Mouse (Mus musculus) liver, embryonic 14.5 days (tissue): ENCODE results near the gene Erv3. TPM values are rescaled to one million over a fixed set of nuclear protein-coding genes. Genes with fewer than 3 reads are reported as not detected.

ENCODE experiments used
- ATAC-seq: fragments of 200-750 bp; cut with Nextera tagmentation; 2 replicates; pipeline ENCODE4 v1.8.0; 2017; ENCODE audit warnings: moderate number of reproducible peaks, mild to moderate bottlenecking, moderate library complexity; ENCODE audit not compliant: insufficient read depth
- DNase-seq, 3 experiments: peaks; one replicate each; pipeline ENCODE4 v3.0.0-alpha.2; 2012 to 2013; ENCODE audit warnings: low read depth in 3 of 3, low spot score in 3 of 3
- H3K27ac ChIP-seq: fragments of 300-500 bp; sonication (generic); 2 replicates; pipeline ENCODE4 v1.5.1; 2014; ENCODE audit warnings: moderate library complexity, mild to moderate bottlenecking, control low read depth, inconsistent platforms
- H3K27me3 ChIP-seq: fragments of 300-500 bp; sonication (generic); 2 replicates; pipeline ENCODE4 v1.6.1; 2014; ENCODE audit warnings: mild to moderate bottlenecking, low read length, moderate library complexity; ENCODE audit not compliant: control insufficient read depth, insufficient read depth
- H3K36me3 ChIP-seq: fragments of 300-500 bp; sonication (generic); replicated peaks from 2 replicates; pipeline ENCODE4 v1.6.1; 2014; ENCODE audit warnings: low read depth; ENCODE audit not compliant: control insufficient read depth, insufficient read depth
- H3K4me1 ChIP-seq, 2 experiments: fragments of 200-500 bp in 1 of 2; fragments of 300-500 bp in 1 of 2; sonication (generic) in 1 of 2; replicated peaks; 2 replicates each; pipeline ENCODE4 v1.6.1; 2012 to 2014; ENCODE audit warnings: antibody characterized with exemption in 1 of 2, inconsistent platforms in 1 of 2, low read length in 1 of 2; ENCODE audit not compliant: control insufficient read depth in 2 of 2, insufficient read depth in 2 of 2
- H3K4me2 ChIP-seq: fragments of 300-500 bp; sonication (generic); 2 replicates; pipeline ENCODE4 v1.6.1; 2014; ENCODE audit warnings: low read depth, mild to moderate bottlenecking, control low read depth, moderate library complexity
- H3K4me3 ChIP-seq, 2 experiments: fragments of 200-500 bp in 1 of 2; fragments of 300-500 bp in 1 of 2; sonication (generic) in 1 of 2; 2 replicates each; pipeline ENCODE4 v1.5.1; 2012 to 2014; ENCODE audit warnings: low read depth in 2 of 2, low read length in 2 of 2, mild to moderate bottlenecking in 2 of 2, control low read depth in 1 of 2, inconsistent platforms in 1 of 2, moderate library complexity in 1 of 2; ENCODE audit not compliant: insufficient read depth in 1 of 2
- H3K9ac ChIP-seq: fragments of 300-500 bp; sonication (generic); replicated peaks from 2 replicates; pipeline ENCODE4 v1.6.1; 2014; ENCODE audit warnings: mild to moderate bottlenecking, control low read depth, moderate library complexity
- H3K9me3 ChIP-seq: fragments of 300-500 bp; sonication (generic); 2 replicates; pipeline ENCODE4 v1.6.1; 2016; ENCODE audit warnings: low read length, mixed read lengths; ENCODE audit not compliant: control insufficient read depth
- CTCF ChIP-seq: IDR thresholded peaks from 2 replicates; pipeline ENCODE4 v1.5.1; 2016; ENCODE audit warnings: antibody characterized with exemption, low read depth, control low read depth
- EP300 ChIP-seq: IDR thresholded peaks from 2 replicates; pipeline ENCODE4 v1.6.1; 2016; ENCODE audit warnings: antibody characterized with exemption, low read depth
- WGBS: fragments of 180-500 bp; shearing (Covaris S2); extraction: QIAGEN DNeasy Blood & Tissue Kit; methylation state at CpG from one replicate; pipeline ENCODE4 v1.1.7; 2014; ENCODE audit not compliant: insufficient replicate concordance; 5-methylcytosine and 5-hydroxymethylcytosine counted together
- polyA plus RNA-seq, 2 experiments: library from polyadenylated mRNA; depleted of rRNA in 1 of 2; stranded (reverse) in 1 of 2; unstranded in 1 of 2; fragments of >200 nt; fragmentation: Nextera tagmentation in 1 of 2; extraction: Ambion mirVana in 1 of 2; gene quantifications; 2 replicates each; pipeline versions ENCODE4 v1.2.1 to v1.2.3; 2012 to 2014

Erv3 gene
- polyA plus RNA-seq, 2 experiments = 0.01 TPM; not detected in 1

GRCm38 (mm10) chr2:131857838-131858237 lies 1.7 kb downstream of the Erv3 start:
- Histone ChIP-seq H3K4me1 (peaks cover 11 to 17% of the 10 kb centered on the region in 2 experiments), H3K36me3 (no peaks in the 10 kb centered on the region), H3K27ac (no peak overlapping the region), H3K9me3 (no peaks in the 10 kb centered on the region), H3K4me3 (no peak overlapping the region), H3K27me3 (no peaks in the 10 kb centered on the region), H3K9ac (no peak overlapping the region), H3K4me2 (no peak overlapping the region)
- DNase-seq = no peak
- ATAC-seq = no peak
- TF ChIP-seq CTCF = no peak
- TF ChIP-seq EP300 = no peak

DNA sequence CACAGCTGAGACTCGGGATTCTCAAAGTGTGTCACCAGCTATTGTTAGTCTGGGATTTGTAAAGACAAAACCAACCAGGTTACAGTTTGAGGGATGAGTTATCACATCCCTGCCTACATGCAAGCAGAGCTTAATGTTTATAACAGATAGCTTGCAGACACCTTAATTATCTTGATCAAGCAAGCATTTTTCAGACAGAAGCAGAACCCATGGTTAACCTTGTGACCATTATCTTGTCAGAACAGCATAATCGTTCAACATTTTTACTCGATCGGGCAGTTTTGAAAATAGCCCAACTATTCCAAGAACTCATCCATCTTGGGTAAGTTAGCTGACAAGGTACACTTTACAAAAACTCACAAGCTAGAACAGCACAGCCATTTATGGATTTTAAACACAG lies 5.8 kb downstream of the Erv3 start:
- Histone ChIP-seq H3K4me2 (0 out of 2 replicates have a peak overlapping the region, but pooled peaks have one; percentile 13), H3K27ac (no peak overlapping the region)
- WGBS = 16% methylated on average over 4 of the region's 4 CpGs

GRCm38 (mm10) chr2:131851333-131852092 lies 8.0 kb downstream of the Erv3 start:
- H3K4me2 ChIP-seq = no peak overlapping the region
- no peaks in the 10 kb centered on the region for H3K36me3 ChIP-seq
- H3K9ac ChIP-seq = no peak overlapping the region
- H3K27me3 ChIP-seq = no peaks in the 10 kb centered on the region
- ATAC-seq (no peak), DNase-seq (peak in 2 of 3 experiments; percentile 60 to 61)
- no peak for TF ChIP-seq CTCF
- no peak for TF ChIP-seq EP300
- H3K9me3 ChIP-seq = no peaks in the 10 kb centered on the region
- H3K27ac ChIP-seq = no peak overlapping the region
- WGBS = 65% methylated on average over 12 of the region's 12 CpGs
- H3K4me1 ChIP-seq = peaks cover 11 to 25% of the 10 kb centered on the region in 2 experiments
- no peak overlapping the region for H3K4me3 ChIP-seq

More for the DNA sequence above, 5.8 kb downstream of the Erv3 start:
- H3K4me3 ChIP-seq = no peak overlapping the region
- H3K4me1 ChIP-seq = peaks cover 11 to 17% of the 10 kb centered on the region in 2 experiments
- H3K9me3 ChIP-seq = no peaks in the 10 kb centered on the region
- H3K36me3 ChIP-seq = no peaks in the 10 kb centered on the region
- ATAC-seq = peak; percentile 85
- H3K27me3 ChIP-seq = no peaks in the 10 kb centered on the region
- DNase-seq = peak; percentile 37 to 52 (median 46)
- no peak overlapping the region; the same call in 1 of the 2 replicates for H3K9ac ChIP-seq
- TF ChIP-seq EP300 = peak; percentile 81
- no peak for TF ChIP-seq CTCF

DNA sequence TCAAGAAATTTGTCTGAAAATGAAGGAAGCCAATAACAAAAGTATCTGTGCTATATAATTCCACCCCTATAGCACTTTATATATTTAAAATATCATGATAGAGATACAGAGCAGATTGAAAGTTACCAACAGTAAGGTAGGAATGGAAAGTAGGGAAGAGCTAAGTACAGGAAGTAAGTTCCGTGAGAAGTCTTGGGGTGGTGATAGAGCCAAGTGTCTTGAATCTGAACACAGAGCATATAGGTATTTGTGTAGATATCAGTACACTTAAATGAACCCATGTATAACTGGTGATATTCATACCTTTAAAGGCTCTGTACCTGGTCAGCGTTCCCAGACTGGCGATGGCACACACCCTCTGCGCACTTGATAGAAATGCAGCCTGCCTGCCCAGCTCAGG lies 9.5 kb downstream of the Erv3 start:
- ATAC-seq (no peak), DNase-seq (no peak)
- Histone ChIP-seq H3K4me2 (no peak overlapping the region), H3K36me3 (no peaks in the 10 kb centered on the region), H3K9ac (no peak overlapping the region), H3K27ac (no peak overlapping the region), H3K27me3 (no peaks in the 10 kb centered on the region), H3K9me3 (no peaks in the 10 kb centered on the region), H3K4me3 (no peak overlapping the region), H3K4me1 (peaks cover 11 to 25% of the 10 kb centered on the region in 2 experiments)
- TF ChIP-seq CTCF = no peak
- no peak for TF ChIP-seq EP300
- 83% methylated on average over 4 of the region's 4 CpGs for WGBS

DNA sequence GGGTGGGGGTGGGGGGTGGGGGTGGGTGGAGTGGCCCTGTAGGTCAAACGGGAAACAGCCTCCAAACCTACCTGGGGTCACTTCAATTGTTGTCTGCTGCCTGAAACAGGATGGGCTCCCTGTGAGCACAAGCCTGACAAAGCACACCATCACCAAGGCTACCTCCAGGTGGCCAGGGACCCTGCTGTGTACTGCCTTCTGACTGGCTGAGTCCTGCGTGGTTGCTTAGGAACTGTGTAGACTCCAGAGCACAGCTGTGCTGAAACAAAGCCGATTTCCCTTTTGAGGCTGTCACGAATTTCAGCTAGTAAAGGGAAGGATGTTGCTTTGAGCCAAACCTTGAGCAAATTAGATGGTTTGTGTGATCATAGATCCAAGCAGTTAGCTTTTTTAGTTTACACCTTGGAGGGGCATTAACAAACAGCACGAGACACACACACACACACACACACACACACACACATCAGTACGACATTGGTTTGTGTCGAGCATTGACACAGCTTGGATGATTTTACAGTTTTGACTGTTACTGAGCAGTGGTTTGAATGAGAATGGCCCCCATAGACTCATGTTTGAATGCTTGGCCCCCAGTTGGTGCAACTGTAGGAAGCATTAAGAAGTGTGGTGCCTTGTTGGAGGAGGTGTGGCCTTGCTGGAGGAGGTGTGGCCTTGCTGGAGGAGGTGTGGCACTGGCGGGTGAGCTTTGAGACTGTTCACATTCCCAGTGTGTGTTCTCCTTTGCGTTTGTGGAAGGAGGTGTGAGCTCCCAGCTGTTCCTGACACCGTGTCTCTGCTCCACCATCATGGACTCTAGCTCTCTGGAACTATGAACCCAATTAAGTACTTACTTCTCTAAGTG lies 11.8 kb downstream of the Erv3 start:
- no peak overlapping the region for H3K27ac ChIP-seq
- no peak overlapping the region for H3K4me2 ChIP-seq
- no peaks in the 10 kb centered on the region for H3K9me3 ChIP-seq
- H3K9ac ChIP-seq = no peak overlapping the region
- 13% methylated on average over 10 of the region's 10 CpGs for WGBS
- H3K36me3 ChIP-seq = no peaks in the 10 kb centered on the region
- ATAC-seq (peak; percentile 73), DNase-seq (no peak)
- H3K4me1 ChIP-seq = peaks cover 0 to 10% of the 10 kb centered on the region in 2 experiments; a peak in 2 of 4 replicates
- H3K4me3 ChIP-seq = no peak overlapping the region
- no peaks in the 10 kb centered on the region for H3K27me3 ChIP-seq
- TF ChIP-seq EP300 = no peak
- TF ChIP-seq CTCF = no peak
